Mouse (Mus musculus): ENCODE measurements around the gene Rimklb. TPM values are rescaled to one million over a fixed set of nuclear protein-coding genes. Genes with fewer than 3 reads are reported as not detected.
"Not testable (repeated sequence)": the region's sequence is repeated elsewhere in the genome, so short reads cannot be mapped to it uniquely, and the experiment has no call there.

Rimklb gene
- polyA plus RNA-seq (2012; rRNA removed), result not detected in 2 replicates

GRCm38 (mm10) chr6:122498661-122499060, at the start of gene Rimklb:
Gene Rimklb (minus strand): TSS chr6:122498761.
- no peak within 1 kb of the TSS for H3K27ac ChIP-seq (ENCODE audit: insufficient read depth, low read length)
- no peaks in the 10 kb centered on the region for H3K36me3 ChIP-seq (ENCODE audit: control insufficient read depth, insufficient read depth, low read length)
- no peak for DNase-seq (ENCODE audit: low read depth in 1 of 2, low spot score in 2 of 2)
- 79% methylated on average over 5 of the region's 5 CpGs for WGBS
- no peak within 1 kb of the TSS for H3K4me3 ChIP-seq (ENCODE audit: extremely low read depth, insufficient read depth, insufficient read length)
- H3K4me1 ChIP-seq (ENCODE audit: control insufficient read depth, insufficient read depth, insufficient read length), result no peaks in the 10 kb centered on the region
- TF ChIP-seq CTCF (IDR thresholded peaks at IDR 0.05; ENCODE audit: extremely low read depth, insufficient read depth, insufficient read length, insufficient replicate concordance) (no peak), POLR2A (IDR thresholded peaks at IDR 0.05; ENCODE audit: low read depth, low read length) (no peak)
- peaks cover 2% of the 10 kb centered on the region; the same call in 1 of the 2 replicates for H3K27me3 ChIP-seq (ENCODE audit: control insufficient read depth, insufficient read depth, low read length)

- WGBS, result 84% methylated on average over 10 of the region's 10 CpGs
- H3K27ac ChIP-seq (ENCODE audit: insufficient read depth, low read length), result no peak overlapping the region
Measured at GRCm38 (mm10) chr6:122545948-122546347, 47.4 kb upstream of the Rimklb start.

GRCm38 (mm10) chr6:122545289-122545882, 46.8 kb upstream of the Rimklb start:
- Histone ChIP-seq H3K27me3 (ENCODE audit: control insufficient read depth, insufficient read depth, low read length) (no peaks in the 10 kb centered on the region), H3K4me3 (ENCODE audit: extremely low read depth, insufficient read depth, insufficient read length) (no peak overlapping the region), H3K4me1 (ENCODE audit: control insufficient read depth, insufficient read depth, insufficient read length) (no peaks in the 10 kb centered on the region), H3K27ac (ENCODE audit: insufficient read depth, low read length) (no peak overlapping the region), H3K36me3 (ENCODE audit: control insufficient read depth, insufficient read depth, low read length) (no peaks in the 10 kb centered on the region)
- DNase-seq (ENCODE audit: low read depth in 1 of 2, low spot score in 2 of 2), result no peak
- 60% methylated on average over 9 of the region's 9 CpGs for WGBS
- no peak for TF ChIP-seq CTCF (IDR thresholded peaks at IDR 0.05; ENCODE audit: extremely low read depth, insufficient read depth, insufficient read length, insufficient replicate concordance)
- TF ChIP-seq POLR2A (IDR thresholded peaks at IDR 0.05; ENCODE audit: low read depth, low read length), result no peak

More at GRCm38 (mm10) chr6:122545948-122546347, 47.4 kb upstream of the Rimklb start:
- H3K4me1 ChIP-seq (ENCODE audit: control insufficient read depth, insufficient read depth, insufficient read length), result no peaks in the 10 kb centered on the region
- H3K4me3 ChIP-seq (ENCODE audit: extremely low read depth, insufficient read depth, insufficient read length), result no peak overlapping the region
- no peaks in the 10 kb centered on the region for H3K27me3 ChIP-seq (ENCODE audit: control insufficient read depth, insufficient read depth, low read length)
- DNase-seq (ENCODE audit: low read depth in 1 of 2, low spot score in 2 of 2), result no peak
- no peaks in the 10 kb centered on the region for H3K36me3 ChIP-seq (ENCODE audit: control insufficient read depth, insufficient read depth, low read length)
- TF ChIP-seq CTCF (IDR thresholded peaks at IDR 0.05; ENCODE audit: extremely low read depth, insufficient read depth, insufficient read length, insufficient replicate concordance), result no peak
- TF ChIP-seq POLR2A (IDR thresholded peaks at IDR 0.05; ENCODE audit: low read depth, low read length), result no peak

GRCm38 (mm10) chr6:122544672-122545071, 46.1 kb upstream of the Rimklb start:
- WGBS, result 92% methylated on average over 1 of the region's 1 CpGs
- TF ChIP-seq CTCF (IDR thresholded peaks at IDR 0.05; ENCODE audit: extremely low read depth, insufficient read depth, insufficient read length, insufficient replicate concordance) (no peak), POLR2A (IDR thresholded peaks at IDR 0.05; ENCODE audit: low read depth, low read length) (no peak)
- H3K4me3 ChIP-seq (ENCODE audit: extremely low read depth, insufficient read depth, insufficient read length), result no peak overlapping the region

GRCm38 (mm10) chr6:122543574-122543973, 45.0 kb upstream of the Rimklb start:
- Histone ChIP-seq H3K27ac (ENCODE audit: insufficient read depth, low read length) (no peak overlapping the region), H3K4me1 (ENCODE audit: control insufficient read depth, insufficient read depth, insufficient read length) (no peaks in the 10 kb centered on the region), H3K36me3 (ENCODE audit: control insufficient read depth, insufficient read depth, low read length) (no peaks in the 10 kb centered on the region), H3K27me3 (ENCODE audit: control insufficient read depth, insufficient read depth, low read length) (no peaks in the 10 kb centered on the region), H3K4me3 (ENCODE audit: extremely low read depth, insufficient read depth, insufficient read length) (no peak overlapping the region)
- no peak for TF ChIP-seq POLR2A (IDR thresholded peaks at IDR 0.05; ENCODE audit: low read depth, low read length)
- DNase-seq (ENCODE audit: low read depth in 1 of 2, low spot score in 2 of 2), result no peak
- WGBS, result 87% methylated on average over 5 of the region's 5 CpGs

More at GRCm38 (mm10) chr6:122544672-122545071, 46.1 kb upstream of the Rimklb start:
- H3K36me3 ChIP-seq (ENCODE audit: control insufficient read depth, insufficient read depth, low read length), result no peaks in the 10 kb centered on the region
- no peaks in the 10 kb centered on the region for H3K4me1 ChIP-seq (ENCODE audit: control insufficient read depth, insufficient read depth, insufficient read length)
- no peaks in the 10 kb centered on the region for H3K27me3 ChIP-seq (ENCODE audit: control insufficient read depth, insufficient read depth, low read length)
- H3K27ac ChIP-seq (ENCODE audit: insufficient read depth, low read length), result no peak overlapping the region
- DNase-seq (ENCODE audit: low read depth in 1 of 2, low spot score in 2 of 2), result no peak

- H3K36me3 ChIP-seq (ENCODE audit: control insufficient read depth, insufficient read depth, low read length); H3K4me3 ChIP-seq (ENCODE audit: extremely low read depth, insufficient read depth, insufficient read length); H3K27ac ChIP-seq (ENCODE audit: insufficient read depth, low read length); H3K27me3 ChIP-seq (ENCODE audit: control insufficient read depth, insufficient read depth, low read length); H3K4me1 ChIP-seq (ENCODE audit: control insufficient read depth, insufficient read depth, insufficient read length); DNase-seq (ENCODE audit: low read depth in 1 of 2, low spot score in 2 of 2): not testable (repeated sequence)
- 74% methylated on average over 5 of the region's 5 CpGs for WGBS
Measured at GRCm38 (mm10) chr6:122542459-122542858, 43.9 kb upstream of the Rimklb start.

GRCm38 (mm10) chr6:122539564-122539963, 41.0 kb upstream of the Rimklb start:
- Histone ChIP-seq H3K4me1 (ENCODE audit: control insufficient read depth, insufficient read depth, insufficient read length) (no peaks in the 10 kb centered on the region), H3K27me3 (ENCODE audit: control insufficient read depth, insufficient read depth, low read length) (no peaks in the 10 kb centered on the region), H3K27ac (ENCODE audit: insufficient read depth, low read length) (no peak overlapping the region), H3K36me3 (ENCODE audit: control insufficient read depth, insufficient read depth, low read length) (no peaks in the 10 kb centered on the region), H3K4me3 (ENCODE audit: extremely low read depth, insufficient read depth, insufficient read length) (no peak overlapping the region)
- no peak for DNase-seq (ENCODE audit: low read depth in 1 of 2, low spot score in 2 of 2)
- WGBS, result 91% methylated on average over 9 of the region's 9 CpGs
- TF ChIP-seq CTCF (IDR thresholded peaks at IDR 0.05; ENCODE audit: extremely low read depth, insufficient read depth, insufficient read length, insufficient replicate concordance), result no peak
- no peak for TF ChIP-seq POLR2A (IDR thresholded peaks at IDR 0.05; ENCODE audit: low read depth, low read length)

Measured in spleen, adult 2 months (tissue).